Mouse (Mus musculus) cerebellum, postnatal 10 days (tissue): ENCODE data around the gene Htr6.
A peak's percentile ranks its signal among the peaks of the same experiment; 100 is the strongest.

Experiments
- DNase-seq, 2 experiments: peaks; one replicate each; pipeline ENCODE4 v3.0.0; 2021; ENCODE audit warnings: mixed read lengths in 2 of 2

The Htr6 gene

GRCm38 (mm10) chr4:139075041-139075711, at the start of gene Htr6:
Gene Htr6 (minus strand): TSS chr4:139075570.
- peak in 1 of 2 experiments; percentile 39 for DNase-seq

GRCm38 (mm10) chr4:139124940-139125339, 49.6 kb upstream of the Htr6 start:
- no peak for DNase-seq

- DNase-seq: no peak
Observed at GRCm38 (mm10) chr4:139122557-139122956, 47.2 kb upstream of the Htr6 start.

GRCm38 (mm10) chr4:139120998-139121397, 45.6 kb upstream of the Htr6 start:
- no peak for DNase-seq

GRCm38 (mm10) chr4:139120281-139120814, 45.0 kb upstream of the Htr6 start:
- DNase-seq: no peak

- peak; percentile 55 to 66 for DNase-seq
Observed at GRCm38 (mm10) chr4:139116356-139117063, 41.1 kb upstream of the Htr6 start.

GRCm38 (mm10) chr4:139115721-139116120, 40.4 kb upstream of the Htr6 start:
- peak in 1 of 2 experiments; percentile 56 for DNase-seq

GRCm38 (mm10) chr4:139112482-139112881, 37.1 kb upstream of the Htr6 start:
- no peak for DNase-seq

GRCm38 (mm10) chr4:139111421-139111820, 36.1 kb upstream of the Htr6 start:
- DNase-seq: no peak

GRCm38 (mm10) chr4:139110858-139111257, 35.5 kb upstream of the Htr6 start:
- no peak for DNase-seq

- DNase-seq: no peak
Observed at GRCm38 (mm10) chr4:139105453-139105852, 30.1 kb upstream of the Htr6 start.

GRCm38 (mm10) chr4:139101546-139101945, 26.2 kb upstream of the Htr6 start:
- no peak for DNase-seq

- no peak for DNase-seq
Observed at GRCm38 (mm10) chr4:139100326-139100725, 25.0 kb upstream of the Htr6 start.

- peak in 1 of 2 experiments; percentile 1 for DNase-seq
Observed at GRCm38 (mm10) chr4:139096201-139096600, 20.8 kb upstream of the Htr6 start.

- peak in 1 of 2 experiments; percentile 50 for DNase-seq
Observed at GRCm38 (mm10) chr4:139095406-139095805, 20.0 kb upstream of the Htr6 start.

GRCm38 (mm10) chr4:139093196-139093530, 17.8 kb upstream of the Htr6 start:
- no peak for DNase-seq

GRCm38 (mm10) chr4:139092356-139093195, 17.2 kb upstream of the Htr6 start, which contains the start of gene Nbl1:
Gene Nbl1 (minus strand): TSS chr4:139092993.
- DNase-seq: peak in 1 of 2 experiments; percentile 54

- peak in 1 of 2 experiments; percentile 65 for DNase-seq
Observed at GRCm38 (mm10) chr4:139091478-139092355, 16.3 kb upstream of the Htr6 start.

- DNase-seq: no peak
Observed at GRCm38 (mm10) chr4:139091066-139091465, 15.7 kb upstream of the Htr6 start.

GRCm38 (mm10) chr4:139090303-139090940, 15.1 kb upstream of the Htr6 start:
- no peak for DNase-seq

GRCm38 (mm10) chr4:139088982-139089671, 13.8 kb upstream of the Htr6 start:
- no peak for DNase-seq
